Mouse (Mus musculus): Measurements from ENCODE around the gene Gadl1.
A peak's percentile ranks its signal among the peaks of the same experiment; 100 is the strongest.

The Gadl1 gene

DNA sequence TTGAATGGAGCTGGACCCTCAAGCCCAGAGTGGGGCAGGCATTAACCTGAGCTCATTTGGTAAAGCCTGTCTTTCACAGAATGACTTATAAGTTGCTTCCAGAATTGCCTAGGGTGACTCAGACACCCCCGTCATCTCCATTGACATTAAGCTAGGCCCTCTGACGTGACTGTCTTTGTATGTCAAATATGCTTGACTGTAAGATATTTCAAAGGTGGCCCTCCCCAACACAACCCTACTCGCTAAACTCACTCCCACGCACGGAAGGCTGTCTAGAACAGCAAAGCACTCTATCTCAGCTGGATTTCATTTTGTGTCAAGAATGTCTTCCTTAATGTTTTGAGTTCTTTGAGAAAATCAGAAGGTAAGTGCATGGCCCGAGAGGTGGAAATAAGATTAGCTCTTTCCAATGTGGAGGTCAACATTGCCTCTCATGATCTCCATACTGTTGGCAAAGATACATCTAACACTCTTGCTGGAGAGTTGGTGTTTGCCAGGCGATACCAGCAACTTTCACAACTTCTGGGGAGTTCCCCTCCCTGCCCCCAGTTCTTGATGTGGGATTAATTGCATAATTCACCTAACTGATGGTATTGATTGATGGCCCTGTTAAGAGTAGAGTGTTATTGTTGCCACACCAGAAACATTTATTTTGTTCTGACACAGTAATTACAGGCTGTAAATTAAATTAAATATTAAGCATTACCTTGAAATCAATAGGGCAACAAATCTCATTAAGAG is 182.0 kb downstream of the Gadl1 start:
- DNase-seq = no peak

DNA sequence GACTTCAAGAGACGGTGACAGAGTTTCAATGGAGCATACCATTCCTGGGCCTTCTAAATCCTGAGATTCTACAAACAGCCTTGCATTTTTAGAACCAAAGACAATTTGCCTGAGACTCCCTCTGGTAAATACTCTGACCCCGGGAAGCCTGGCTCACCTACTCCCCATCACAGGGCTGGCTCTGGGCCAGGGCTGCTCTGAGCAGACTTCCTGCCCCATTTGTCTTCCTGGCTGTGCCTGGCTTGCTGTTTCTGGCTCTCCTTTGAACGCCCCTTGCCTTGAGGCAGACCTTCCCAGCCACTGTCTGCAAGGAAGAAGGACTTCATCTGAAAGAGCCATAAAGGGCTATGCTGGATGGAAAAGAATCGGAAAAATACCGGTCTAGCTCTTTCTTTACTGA is 182.7 kb downstream of the Gadl1 start:
- DNase-seq = peak; percentile 48 to 70

DNA sequence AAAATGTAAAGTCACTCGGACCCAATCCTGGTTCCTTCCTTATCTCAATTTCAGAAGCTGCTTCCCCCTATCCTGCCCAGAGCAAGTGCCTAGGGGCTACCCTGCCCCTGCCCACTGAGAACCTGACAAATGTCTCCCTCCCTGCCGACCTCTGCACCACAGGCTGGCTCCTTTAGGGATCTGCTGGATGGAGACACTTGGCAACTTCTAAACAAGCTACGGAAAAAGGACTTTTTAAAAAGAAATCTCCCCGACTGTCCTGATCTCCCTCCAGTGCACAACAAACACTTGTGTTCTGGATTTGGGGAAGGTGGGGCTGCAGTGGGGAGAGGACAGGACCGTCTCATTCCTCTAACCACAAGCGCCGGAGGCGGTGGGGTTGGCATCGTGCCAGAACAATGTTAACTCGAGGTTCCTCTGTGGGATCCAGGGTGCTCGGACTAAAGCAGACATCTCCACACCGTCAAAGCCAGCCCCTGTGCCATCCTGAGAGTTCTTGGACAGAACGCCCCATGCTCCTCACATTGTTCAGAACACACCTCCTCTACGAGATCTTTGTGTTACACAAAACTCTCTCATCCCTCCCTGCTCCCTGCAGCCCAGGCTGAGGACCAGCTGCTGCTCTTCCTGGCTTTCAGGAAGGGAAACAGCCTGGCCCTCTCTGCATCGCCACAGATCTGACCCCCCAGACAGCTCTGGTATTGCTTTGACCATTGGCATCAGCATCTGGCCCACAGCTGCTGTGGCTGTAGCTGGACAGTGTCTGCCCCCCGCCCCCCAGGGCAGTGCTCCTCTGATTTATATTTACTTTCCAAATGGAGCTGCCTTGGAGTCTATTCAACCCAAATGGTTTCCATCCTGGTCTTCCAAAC is 189.7 kb downstream of the Gadl1 start:
- peak; percentile 72 to 77 for DNase-seq

DNA sequence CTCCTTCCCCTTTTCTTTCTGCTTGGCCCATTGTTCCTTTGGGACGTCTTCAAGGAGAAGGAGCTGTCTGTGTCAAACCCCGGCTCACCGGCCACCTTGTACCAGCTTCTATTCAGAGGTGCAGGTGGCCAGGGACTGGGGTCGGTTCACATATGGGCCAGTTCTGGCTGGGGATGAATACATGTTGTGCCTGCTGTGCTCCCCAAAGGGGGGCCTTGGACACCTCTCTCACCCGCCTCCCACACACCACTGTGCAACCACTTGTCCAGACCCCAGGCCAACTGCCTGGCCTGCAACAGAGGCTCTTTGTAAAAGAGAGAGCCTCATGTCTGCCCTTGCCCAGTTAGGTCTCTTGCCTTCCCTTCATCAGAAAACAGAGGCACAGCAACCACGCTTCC is 190.3 kb downstream of the Gadl1 start:
- peak; percentile 25 to 45 for DNase-seq

DNA sequence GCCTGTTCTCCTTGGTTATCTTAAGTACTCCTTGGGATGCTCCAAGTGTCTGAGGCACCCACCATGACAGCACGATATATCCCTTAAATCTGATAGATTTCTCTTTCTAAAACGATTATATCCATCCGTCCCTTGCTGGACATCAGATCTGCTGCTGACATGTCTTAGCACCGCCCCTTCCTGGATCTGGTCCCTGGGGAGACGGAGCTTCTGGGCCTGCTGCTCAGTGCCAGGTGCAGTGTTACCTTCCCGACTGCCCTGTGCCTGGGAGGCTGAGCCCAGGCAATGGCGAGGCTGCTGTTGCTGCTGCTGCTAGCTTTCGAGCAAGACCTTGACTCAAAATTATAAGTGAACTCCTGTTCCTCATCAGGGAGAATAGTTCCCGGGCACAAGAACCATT is 190.8 kb downstream of the Gadl1 start:
- peak; percentile 41 to 50 for DNase-seq

DNA sequence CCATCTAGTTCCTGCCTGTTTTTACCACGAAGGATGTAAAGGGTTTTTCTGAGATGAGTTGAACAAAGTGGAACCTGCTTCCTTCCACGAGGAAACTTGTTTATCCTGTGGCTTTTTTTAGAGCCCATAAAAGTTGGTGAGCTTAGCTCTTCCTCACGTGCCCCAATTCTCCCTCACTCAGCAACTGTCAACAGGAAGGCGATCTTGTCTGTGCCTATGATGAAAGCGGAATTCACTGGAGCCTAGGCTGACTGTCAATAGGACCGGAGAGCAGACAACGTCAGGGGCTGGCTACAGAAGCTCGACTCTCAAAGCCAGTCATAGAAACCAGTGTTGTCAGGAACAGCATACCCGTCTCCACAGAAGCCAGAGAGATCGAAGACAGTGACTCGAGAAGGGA is 192.6 kb downstream of the Gadl1 start:
- no peak for DNase-seq

DNA sequence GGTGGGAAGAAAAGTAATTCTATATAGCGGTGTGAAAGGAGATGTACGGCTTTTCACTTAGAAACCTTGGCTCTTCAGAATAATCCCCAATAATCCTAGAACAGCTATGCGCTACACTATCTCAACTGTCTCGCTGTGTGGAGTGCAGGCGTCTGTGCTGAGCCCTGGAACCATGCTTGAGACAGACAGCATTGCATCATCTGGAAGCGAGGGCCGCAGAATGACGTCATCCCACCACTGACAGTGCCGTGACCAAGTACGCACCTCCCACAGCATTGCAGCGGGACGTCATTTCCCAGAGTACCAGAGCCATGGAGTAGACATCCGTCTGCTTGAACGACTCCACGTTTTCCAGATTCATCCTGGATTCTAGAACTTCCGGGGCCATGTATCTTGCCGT is 195.5 kb downstream of the Gadl1 start:
- DNase-seq = no peak

DNA sequence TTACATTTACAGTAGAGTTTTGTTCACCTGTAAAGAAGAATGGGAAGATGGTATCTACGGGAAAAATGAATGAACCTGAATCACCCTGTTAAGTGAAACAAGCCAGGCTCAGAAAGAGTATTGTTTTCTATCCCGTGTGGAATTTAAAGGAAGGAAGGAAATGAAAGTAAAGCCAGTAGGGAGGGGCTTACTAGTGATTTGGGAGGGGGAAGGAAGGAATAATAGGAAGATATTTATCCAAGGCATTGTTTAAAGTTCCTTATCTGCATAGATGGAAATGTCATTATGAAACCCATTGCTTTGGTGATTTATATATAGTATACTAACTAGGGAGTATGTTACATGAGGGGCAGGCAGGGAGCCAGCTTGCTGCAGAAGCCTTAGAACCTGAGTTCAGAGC is 199.5 kb downstream of the Gadl1 start:
- DNase-seq = no peak

DNA sequence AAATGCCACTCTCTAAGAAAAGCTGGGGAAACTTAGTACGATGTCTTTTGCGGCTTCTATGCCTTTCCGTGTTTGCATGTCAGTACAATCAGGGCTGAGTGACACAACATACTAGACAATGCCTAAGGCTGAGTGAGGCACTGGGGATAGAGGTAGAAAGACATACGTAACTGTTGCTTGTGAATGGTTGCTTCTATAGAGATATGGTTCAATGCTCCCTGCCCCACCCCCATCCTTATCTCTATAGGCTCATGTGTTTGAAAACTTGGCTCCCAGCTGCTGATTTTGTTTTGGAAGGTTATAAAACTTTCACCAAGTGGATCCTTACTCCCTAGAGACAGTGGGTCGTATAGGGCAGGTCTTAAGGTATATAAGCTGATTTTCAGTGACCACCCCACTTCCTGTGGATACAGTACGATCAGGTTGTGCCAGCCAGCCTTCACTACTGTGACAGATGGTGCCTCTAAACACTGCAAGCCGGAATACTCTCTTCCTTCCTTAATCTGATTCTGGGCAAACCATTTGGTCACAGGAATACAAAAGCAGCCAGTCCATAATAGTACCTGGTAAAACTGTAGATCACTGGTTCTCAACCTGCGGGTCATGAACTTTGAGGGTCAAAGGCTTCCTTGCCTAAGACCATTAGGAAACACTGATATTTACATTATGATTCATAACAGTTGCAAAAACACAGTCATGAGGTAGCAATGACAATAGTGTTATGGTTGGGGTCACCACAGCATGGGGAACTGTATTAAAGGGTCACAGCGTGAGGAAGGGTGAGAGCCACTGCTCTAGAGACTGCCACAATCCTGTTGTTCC is 202.1 kb downstream of the Gadl1 start:
- peak in 1 of 2 experiments; percentile 26 for DNase-seq

DNA sequence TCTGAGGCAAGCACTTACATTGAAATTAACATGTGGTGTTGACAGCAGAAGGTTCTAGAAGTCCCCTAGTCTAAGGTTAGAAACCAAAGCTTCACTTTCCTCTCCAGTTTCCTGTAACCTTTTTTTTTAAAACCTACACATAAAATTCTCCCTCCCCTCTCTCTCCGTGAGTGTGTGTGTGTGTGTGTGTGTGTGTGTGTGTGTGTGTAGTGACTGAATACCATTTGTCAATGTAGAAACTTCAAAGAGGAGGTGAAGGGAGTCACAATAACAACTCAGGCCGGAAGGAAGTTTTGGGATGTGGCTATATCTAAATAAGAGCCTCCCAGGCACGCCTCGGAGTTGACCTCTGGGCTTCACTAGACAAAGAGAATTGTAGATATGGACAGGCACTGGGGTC is 205.1 kb downstream of the Gadl1 start:
- no peak for DNase-seq

DNA sequence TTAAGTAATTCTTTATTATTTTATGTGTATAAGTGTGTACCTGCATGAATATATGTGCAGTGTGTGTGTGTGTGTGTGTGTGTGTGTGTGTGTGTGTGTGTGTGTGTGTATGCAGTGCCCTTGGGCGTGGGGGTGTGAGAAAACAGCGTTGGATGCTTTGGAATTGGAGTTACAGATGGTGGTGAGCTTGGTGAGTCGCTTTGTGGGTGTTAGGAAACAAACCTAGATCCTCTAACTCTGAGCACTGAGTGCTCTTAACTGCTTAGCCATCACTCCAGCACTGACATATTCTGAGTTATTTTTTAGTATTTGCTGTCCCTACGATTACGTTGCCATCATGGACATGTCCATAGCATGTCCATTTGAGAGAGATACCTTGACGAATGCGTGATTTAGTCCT is 206.6 kb downstream of the Gadl1 start:
- DNase-seq = no peak

DNA sequence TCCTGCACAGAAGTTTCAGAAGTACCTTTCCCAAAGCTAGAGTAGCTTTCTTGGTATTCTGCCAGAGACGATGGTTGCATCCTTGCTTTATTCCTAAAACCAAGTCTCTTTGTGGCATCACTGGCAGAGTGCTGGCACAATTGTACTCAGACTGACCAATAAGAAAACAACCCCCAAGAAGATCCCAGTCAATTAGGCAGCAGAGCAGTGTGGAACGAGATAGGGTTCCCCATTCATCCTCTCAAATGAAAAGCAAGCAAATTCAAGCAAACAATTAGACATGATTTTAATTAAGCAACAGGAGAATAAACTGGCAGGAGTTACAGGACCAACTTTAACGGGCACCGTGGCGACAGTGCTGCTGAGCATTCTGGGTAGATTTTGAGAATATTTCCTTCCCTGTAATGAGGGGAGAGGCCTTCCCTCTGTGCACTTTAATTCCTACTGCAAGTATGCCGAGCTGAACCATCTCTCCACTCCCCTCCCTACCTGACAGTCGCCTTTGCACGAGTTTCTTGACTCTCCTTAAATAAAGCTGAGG is 209.1 kb downstream of the Gadl1 start:
- DNase-seq = no peak

DNA sequence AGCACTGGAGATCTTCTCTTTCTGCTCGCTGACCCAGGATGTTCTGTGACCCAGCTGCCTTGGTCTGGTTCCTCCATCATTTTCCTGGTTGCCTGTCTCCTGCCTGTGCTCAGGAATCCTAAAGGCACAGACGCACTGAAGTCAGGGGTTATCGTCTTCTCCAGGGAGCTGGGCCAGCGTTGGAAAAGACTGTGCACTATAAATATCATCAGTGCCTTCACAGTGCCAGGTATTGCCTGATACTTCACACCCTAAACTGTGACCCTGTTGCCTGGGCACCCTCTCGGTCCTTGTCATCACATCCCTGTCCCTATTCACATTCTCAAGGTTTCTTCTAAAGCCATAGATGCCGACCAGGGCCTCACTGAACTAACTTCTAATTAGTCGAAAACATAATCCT is 210.7 kb downstream of the Gadl1 start:
- no peak for DNase-seq

DNA sequence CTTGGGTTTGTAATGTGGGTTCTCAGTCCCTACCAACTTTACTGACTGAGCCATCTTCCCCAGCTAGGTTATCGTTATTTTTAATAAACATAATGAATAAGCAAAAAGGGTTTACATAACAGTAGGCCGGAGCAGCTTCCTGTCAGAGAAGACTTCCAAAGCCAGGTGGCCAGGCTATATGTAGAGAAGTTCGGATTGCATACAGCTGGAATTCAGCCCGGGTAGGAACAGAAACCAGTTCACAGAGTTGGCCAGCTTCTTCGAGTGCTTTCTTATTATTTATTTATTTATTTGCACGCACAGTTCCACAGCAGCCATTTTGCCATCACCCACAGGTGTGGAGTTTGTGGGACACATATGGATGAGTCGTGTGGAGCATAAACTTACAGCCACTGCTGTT is 212.2 kb downstream of the Gadl1 start:
- no peak for DNase-seq

DNA sequence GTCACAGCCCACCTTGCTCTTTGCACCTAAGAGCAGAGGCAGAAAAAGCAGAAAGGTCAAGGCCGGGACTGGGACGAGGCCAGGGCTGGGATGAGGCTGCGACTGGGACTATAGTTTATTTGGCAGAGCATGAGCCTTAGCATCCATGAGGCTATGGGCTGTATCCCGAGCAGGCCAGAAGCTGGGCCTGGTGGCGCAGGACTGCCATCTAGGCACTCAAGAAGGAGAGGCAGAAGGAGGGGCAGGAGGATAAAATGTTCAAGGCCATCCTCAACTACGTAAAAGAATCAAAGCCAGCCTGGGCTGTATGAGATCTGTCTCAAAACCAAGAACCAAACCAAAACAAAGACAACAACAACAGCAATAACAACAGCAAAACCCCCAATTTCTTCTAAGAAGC is 213.3 kb downstream of the Gadl1 start:
- no peak for DNase-seq

DNA sequence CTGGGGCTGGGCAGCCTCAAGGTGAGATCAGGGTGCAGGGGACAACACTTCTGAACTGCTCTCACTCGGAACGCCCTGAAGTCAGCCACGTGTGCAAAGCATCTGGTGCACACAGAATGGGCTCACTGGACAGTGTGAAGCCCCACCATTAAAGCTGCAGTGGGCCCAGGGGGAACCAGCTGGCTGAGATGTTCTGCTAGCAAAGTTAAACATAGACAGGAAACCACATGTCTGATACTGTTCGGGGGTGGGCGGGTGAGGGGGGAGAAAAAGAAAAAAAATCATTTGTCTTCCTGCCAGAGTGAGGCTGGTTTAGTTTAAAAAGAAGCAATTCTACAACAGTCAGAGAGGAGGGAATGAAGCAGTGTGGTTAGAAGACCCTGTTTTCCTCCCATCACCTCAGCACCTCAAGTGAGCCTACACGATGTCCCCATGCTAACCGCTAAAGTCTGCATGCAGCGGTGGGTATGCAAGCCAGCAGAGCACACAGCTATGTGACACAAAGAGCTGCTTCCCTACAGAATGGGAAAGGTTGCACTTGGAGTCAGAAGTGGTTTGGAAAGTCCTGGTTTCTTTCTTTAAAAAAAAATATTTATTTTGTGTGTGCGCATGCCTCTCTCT is 213.8 kb downstream of the Gadl1 start:
- DNase-seq = no peak

All from cerebellum, postnatal 10 days (tissue).